Mouse (Mus musculus) fibroblast of lung, adult 2 months (primary cell): ENCODE results near the gene Cst3.

ENCODE experiments used
- DNase-seq: peaks from one replicate; pipeline ENCODE4 v3.0.0-alpha.2; 2011; ENCODE audit warnings: low read depth

Gene Cst3

GRCm38 (mm10) chr2:148875335-148875811 is at the start of gene Cst3:
TSS of gene Cst3 (minus strand) at chr2:148875692.
- peak; percentile 85 for DNase-seq

DNA sequence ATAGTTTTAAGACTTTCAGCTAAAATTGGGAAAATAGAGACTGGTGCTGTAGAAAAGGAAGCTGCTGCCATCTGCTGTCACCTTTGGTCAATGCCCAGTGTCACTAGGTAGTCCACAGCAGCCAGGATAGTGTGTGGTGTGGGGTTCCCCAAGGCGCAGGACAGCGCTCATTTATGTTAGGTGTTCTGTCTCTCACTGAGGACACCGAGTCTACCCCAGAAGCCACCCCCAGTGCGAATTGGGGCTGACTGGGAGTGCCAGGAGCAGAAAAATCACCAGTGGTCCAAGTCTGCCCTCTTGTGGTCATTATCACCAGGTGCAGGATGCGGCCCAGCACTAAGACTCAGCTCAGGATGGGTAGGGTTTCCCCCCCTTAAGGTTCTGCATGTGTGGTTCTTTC is 26.8 kb upstream of the Cst3 start:
- DNase-seq = no peak

DNA sequence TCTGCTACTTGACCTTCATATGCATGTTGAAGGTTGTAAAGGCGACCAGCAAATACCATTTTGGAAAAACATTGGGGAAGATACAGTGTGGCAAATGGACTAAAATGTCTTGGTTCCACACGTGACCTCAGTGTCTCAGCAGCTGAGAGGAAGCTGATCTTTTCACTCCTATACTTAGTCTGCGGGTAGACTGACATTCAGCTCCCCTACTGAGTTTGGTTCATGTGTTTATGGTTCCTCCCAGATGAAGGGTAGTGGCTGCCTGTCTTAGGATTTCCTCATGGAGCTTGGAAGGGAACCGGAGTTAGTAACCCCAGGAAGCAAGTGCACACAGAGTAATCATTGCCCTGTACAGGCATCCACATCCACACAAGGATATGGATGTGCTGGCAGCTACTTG is 24.8 kb upstream of the Cst3 start:
- DNase-seq = no peak

DNA sequence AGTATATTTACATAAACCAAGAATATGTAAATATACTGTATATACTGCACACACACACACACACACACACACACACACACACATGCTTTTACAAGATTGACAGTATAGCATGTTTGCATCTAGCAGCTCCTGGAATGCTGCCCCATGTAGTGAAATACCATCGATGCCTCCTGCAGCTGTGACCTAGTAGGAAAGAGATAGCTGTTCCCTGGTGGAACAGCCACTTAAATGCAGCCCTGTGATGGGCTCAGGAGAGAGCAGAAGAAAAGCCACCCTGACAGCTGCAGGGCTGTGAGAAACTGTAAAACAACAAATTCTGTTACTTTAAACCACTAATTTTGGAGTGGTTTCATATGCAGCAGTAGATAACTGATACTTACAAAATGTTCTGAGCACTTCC is 20.7 kb upstream of the Cst3 start:
- no peak for DNase-seq

DNA sequence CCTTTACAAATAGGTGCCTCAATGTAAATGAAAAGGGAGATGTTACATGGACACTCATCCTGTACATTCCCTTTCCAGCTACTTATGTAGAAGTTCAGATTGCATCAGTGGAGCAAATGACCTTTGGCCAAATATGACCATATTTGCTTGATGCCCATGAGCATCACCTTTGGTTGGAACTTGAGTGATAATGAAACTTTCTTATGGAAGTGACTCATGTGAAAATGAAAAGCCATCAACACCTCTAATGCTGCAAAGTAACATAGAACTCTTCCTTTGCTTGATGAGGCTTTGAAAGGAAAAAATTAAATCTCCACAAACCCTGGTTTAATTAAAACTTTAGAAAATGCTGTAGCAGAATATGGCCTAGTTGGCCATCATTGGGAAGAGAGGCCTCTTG is 17.6 kb upstream of the Cst3 start:
- no peak for DNase-seq

DNA sequence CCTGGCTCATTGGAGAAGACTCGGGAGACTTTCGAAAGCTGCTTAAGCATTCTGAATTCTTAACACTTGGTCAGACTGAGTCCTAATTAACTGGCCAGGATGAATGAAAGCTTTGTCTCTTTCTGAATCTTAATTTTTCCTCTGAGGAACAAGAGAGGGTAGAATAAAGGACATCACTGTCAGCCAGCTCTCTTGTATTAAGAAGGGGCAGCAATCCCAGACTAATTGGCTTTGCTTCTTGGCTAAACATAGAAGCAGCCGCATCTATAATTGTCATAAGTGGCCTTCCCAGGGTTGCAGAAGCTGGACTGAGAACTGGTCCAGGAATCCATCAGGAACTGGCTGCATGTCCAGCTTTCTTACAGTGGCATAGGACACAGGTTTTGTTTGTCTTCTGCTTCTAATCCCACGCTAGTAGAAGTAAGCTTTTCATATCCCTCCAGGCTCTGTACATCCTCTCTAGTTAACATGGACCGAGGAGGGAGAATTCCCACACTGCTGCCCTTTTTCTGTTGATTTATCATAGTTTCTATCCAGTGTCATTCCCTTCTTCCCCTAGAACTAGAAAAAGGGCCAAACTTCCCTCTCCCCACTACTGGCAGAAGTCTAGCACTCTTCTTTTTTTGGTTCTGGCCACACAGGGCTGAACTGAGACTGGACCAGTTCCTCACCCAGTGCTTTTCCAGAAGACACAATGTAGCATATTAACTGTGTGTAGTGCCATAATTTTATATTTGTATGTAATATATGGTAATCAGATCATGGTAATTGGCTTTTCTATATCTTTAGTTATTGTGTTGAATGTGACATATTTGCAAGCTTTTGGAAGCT is 14.7 kb upstream of the Cst3 start:
- no peak for DNase-seq

- no peak for DNase-seq
Measured at GRCm38 (mm10) chr2:148889331-148890010, 14.0 kb upstream of the Cst3 start.

- no peak for DNase-seq
Measured at GRCm38 (mm10) chr2:148888872-148889271, 13.4 kb upstream of the Cst3 start.

DNA sequence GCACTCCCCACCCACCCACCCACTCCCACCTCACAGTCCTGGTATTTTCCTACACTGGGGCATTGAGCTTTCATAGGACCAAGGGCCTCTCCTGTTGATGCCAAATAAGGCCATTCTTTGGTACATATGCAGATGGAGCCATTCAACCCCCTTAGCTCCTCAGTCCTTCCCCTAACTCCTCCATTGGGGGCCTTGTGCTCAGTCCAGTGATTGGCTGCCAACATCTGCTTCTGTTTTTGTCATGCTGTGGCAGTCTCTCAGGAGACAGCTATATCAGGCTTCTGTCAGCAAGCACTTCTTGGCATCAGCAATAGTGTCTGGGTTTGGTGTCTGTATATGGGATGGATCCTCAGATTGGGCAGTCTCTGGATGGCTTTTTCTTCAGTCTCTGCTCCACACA is 9.2 kb upstream of the Cst3 start:
- no peak for DNase-seq

DNA sequence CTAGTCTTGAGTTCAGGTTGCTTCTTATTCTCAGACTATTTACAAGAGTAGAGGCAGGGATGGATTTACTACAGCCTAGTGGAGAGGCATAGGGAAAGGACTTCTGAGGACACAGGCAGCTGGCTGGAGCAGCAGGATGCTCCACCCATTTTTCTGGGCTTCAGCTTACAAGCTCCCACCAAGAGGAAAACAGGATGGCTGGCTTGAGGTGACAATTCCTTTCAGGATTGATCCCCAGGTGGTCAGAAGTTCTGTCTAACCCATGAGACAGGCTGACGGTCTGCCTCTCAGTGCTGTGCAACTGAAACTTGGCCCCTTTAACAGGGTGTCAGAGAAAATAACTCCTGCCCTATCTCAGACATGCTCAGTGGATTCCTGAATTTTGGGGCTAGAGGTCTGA is 3.7 kb upstream of the Cst3 start:
- no peak for DNase-seq

DNA sequence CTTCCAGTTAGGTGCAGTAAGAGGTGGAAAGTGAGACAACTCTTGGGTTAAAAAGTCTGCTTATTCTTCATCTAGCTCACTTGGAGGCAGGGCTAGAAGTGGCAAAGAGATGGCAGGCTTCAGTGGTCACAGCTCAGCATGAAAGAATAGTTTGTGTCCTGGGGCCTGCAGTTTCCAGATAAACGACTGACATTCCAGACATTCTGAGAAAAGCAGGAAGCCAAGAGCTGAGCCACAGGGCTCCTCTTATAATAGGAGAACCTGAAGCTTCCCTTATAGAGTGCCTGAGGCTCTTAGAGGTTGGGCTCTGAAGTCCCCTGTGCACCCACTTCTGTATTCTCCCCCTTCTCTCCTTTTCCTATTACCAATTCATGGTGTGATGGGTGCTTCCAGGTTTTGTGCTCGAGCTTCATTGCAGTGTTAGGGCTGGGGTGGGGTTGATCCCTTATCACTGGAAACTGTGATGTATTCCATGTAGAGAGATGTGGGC is 3.2 kb upstream of the Cst3 start:
- DNase-seq = no peak

- DNase-seq = no peak
Measured at GRCm38 (mm10) chr2:148877016-148877770, 1.7 kb upstream of the Cst3 start.

DNA sequence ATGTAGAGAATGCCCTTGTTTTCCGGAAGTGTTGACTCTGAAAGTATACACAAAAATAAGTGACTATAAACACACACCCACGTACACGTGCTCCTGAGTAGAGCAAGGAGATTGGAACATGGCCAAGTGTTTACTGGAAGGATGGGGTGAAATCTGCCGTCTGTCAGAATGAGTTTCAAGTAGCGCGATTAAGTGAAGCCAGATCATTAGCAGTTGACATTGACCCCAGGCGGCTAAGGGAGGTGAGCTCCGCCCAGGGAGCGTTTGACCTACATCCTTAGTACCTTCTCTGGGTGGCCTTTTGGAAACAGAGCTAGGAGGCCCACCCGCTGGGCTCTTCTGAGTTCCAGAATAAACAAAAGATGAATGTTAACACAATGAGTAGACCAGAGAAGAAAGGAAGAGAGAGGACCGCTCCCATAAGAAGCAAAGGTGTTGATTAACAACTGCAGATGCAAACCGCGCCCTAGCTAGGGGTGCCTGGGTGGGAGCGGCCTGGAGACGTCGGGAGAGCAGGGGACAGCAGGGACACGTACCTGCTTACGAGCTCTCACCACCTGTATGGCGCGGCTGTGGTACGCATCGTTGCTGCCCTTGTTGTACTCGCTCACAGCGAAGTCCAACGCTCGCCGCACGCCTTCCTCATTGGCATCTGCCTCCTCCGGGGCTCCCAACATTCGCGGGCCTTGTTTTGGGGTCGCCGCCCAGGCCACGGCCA is 716 bp downstream of the Cst3 start:
- DNase-seq = no peak

GRCm38 (mm10) chr2:148874224-148874616 is 1.3 kb downstream of the Cst3 start:
- DNase-seq = no peak

- peak; percentile 58 for DNase-seq
Measured at GRCm38 (mm10) chr2:148872860-148873259, 2.6 kb downstream of the Cst3 start.

- DNase-seq = no peak
Measured at GRCm38 (mm10) chr2:148870526-148870925, 5.0 kb downstream of the Cst3 start.

GRCm38 (mm10) chr2:148868959-148869358 is 6.5 kb downstream of the Cst3 start:
- no peak for DNase-seq

- no peak for DNase-seq
Measured at GRCm38 (mm10) chr2:148864966-148865365, 10.5 kb downstream of the Cst3 start, which contains the start of gene 9230104L09Rik. TSS of gene 9230104L09Rik (minus strand) at chr2:148865038.

GRCm38 (mm10) chr2:148861693-148862092 is 13.8 kb downstream of the Cst3 start:
- no peak for DNase-seq

GRCm38 (mm10) chr2:148860993-148861392 is 14.5 kb downstream of the Cst3 start:
- DNase-seq = no peak

GRCm38 (mm10) chr2:148857506-148857905 is 18.0 kb downstream of the Cst3 start:
- no peak for DNase-seq
